Mouse (Mus musculus) spleen, adult 2 months (tissue): Measurements from ENCODE around the gene Rassf5.
A peak's percentile ranks its signal among the peaks of the same experiment; 100 is the strongest.

ENCODE experiments used
- CTCF ChIP-seq: fragments of 200-500 bp; IDR thresholded peaks from 2 replicates; pipeline ENCODE4 v1.5.1; 2011; ENCODE audit warnings: mild to moderate bottlenecking, inconsistent platforms; ENCODE audit not compliant: insufficient read depth, insufficient read length, insufficient replicate concordance; ENCODE audit errors: extremely low read depth
- POLR2A ChIP-seq: fragments of 200-500 bp; IDR thresholded peaks from 2 replicates; pipeline ENCODE4 v1.6.1; 2011; ENCODE audit warnings: low read depth, low read length, inconsistent platforms

DNA sequence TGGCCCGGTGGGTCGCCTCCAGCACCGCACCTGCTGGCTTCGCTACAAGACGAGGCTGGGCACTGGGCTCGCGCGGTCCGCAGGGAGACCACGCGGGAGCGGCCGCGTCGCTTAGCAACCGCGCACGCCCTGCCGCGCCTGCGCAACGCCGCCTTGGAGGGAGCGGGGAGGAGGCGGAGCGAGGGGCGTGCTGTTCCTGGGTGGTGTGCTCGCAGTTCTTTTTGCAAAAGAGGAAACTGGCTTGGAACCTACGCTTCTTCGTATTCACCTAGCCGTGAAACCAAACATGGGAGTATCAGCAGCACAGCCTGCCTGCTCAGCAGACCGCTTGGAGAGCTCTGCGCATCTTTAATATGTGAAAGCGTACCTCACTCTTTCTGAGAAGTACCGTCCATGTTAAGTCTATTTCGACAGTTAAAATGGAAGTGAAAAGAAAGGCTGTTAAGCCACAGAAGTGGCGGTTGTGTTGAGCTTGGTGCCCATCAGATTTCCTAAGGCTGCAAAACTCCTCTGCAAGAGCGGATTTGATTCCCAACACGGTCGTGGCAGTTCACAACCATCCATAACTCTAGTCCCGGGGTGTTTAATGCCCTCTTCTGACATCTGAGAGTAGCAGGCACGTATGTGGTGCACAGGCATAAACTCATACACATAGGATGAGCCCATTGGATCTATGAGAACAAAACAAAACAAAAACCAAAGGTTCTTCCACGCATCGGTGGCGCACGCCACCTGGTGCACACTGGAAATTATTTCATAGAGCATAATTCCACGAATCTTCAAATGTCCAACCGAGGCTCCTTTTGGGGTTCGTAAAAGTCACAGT is 106.7 kb downstream of the Rassf5 start, which contains the start of gene Dyrk3:
- TF ChIP-seq POLR2A (peak; percentile 69), CTCF (peak; percentile 22; the same call in 1 of the 2 replicates)
